Mouse (Mus musculus) limb, embryonic 14.5 days (tissue): Measurements from ENCODE around the gene Ier2. TPM values are rescaled to one million over a fixed set of nuclear protein-coding genes. Genes with fewer than 3 reads are reported as not detected.

ENCODE experiments used
- ATAC-seq: fragments of 200-750 bp; cut with Nextera tagmentation; 2 replicates; pipeline ENCODE4 v1.8.0; 2017; ENCODE audit warnings: low read depth, moderate number of reproducible peaks, moderate TSS enrichment; ENCODE audit not compliant: low FRiP score
- DNase-seq: peaks from one replicate; pipeline ENCODE4 v3.0.0-alpha.2; 2015; ENCODE audit warnings: low spot score
- H3K27ac ChIP-seq: fragments of 300-500 bp; sonication (generic); replicated peaks from 2 replicates; pipeline ENCODE4 v1.5.1; 2014; ENCODE audit warnings: low read depth, mild to moderate bottlenecking, low read length, moderate library complexity, mixed read lengths
- H3K27me3 ChIP-seq: fragments of 300-500 bp; sonication (generic); 2 replicates; pipeline ENCODE4 v1.6.1; 2014; ENCODE audit warnings: low read length, mixed read lengths; ENCODE audit not compliant: control insufficient read depth, insufficient read depth
- H3K36me3 ChIP-seq: fragments of 300-500 bp; sonication (generic); 2 replicates; pipeline ENCODE4 v1.6.1; 2014; ENCODE audit warnings: mild to moderate bottlenecking, low read length, moderate library complexity, mixed read lengths; ENCODE audit not compliant: control insufficient read depth, insufficient read depth
- H3K4me1 ChIP-seq: fragments of 300-500 bp; sonication (generic); 2 replicates; pipeline ENCODE4 v1.6.1; 2014; ENCODE audit warnings: antibody characterized with exemption, low read length, mixed read lengths; ENCODE audit not compliant: control insufficient read depth, insufficient read depth
- H3K4me2 ChIP-seq: fragments of 300-500 bp; sonication (generic); replicated peaks from 2 replicates; pipeline ENCODE4 v1.6.1; 2014; ENCODE audit warnings: low read depth, mild to moderate bottlenecking, low read length, moderate library complexity; ENCODE audit not compliant: severe bottlenecking
- H3K4me3 ChIP-seq: fragments of 300-500 bp; sonication (generic); replicated peaks from 2 replicates; pipeline ENCODE4 v1.5.1; 2014; ENCODE audit warnings: low read length
- H3K9ac ChIP-seq: fragments of 300-500 bp; sonication (generic); 2 replicates; pipeline ENCODE4 v1.6.1; 2014; ENCODE audit warnings: mild to moderate bottlenecking, low read depth, low read length, moderate library complexity; ENCODE audit not compliant: severe bottlenecking
- H3K9me3 ChIP-seq: fragments of 300-500 bp; sonication (generic); 2 replicates; pipeline ENCODE4 v1.6.1; 2016; ENCODE audit warnings: low read length; ENCODE audit not compliant: control insufficient read depth
- POLR2A ChIP-seq: fragments of 200-500 bp; IDR thresholded peaks from 2 replicates; pipeline ENCODE4 v1.8.0; 2012; ENCODE audit warnings: inconsistent platforms, mild to moderate bottlenecking, moderate library complexity, borderline replicate concordance; ENCODE audit not compliant: insufficient read depth, insufficient read length; ENCODE audit errors: extremely low read depth
- WGBS: fragments of 180-500 bp; shearing (Covaris S2); extraction: QIAGEN DNeasy Blood & Tissue Kit; methylation state at CpG from one replicate; pipeline ENCODE4 v1.1.7; 2014; 5-methylcytosine and 5-hydroxymethylcytosine counted together
- polyA plus RNA-seq, 2 experiments: library from polyadenylated mRNA; depleted of rRNA in 1 of 2; stranded (reverse) in 1 of 2; unstranded in 1 of 2; fragments of >200 nt; fragmentation: Nextera tagmentation in 1 of 2; extraction: Ambion mirVana in 1 of 2; gene quantifications; 2 replicates each; pipeline versions ENCODE4 v1.2.1 to v1.2.3; 2012 to 2014

The Ier2 gene
- polyA plus RNA-seq (2012; rRNA removed), result 33.3 and 38.2 TPM in 2 replicates
- polyA plus RNA-seq (2014; fragmentation: Nextera tagmentation; extraction: Ambion mirVana), result 66.0 and 70.1 TPM in 2 replicates

- ATAC-seq (peak; percentile 82), DNase-seq (peak; percentile 97)
- peak within 1 kb of the TSS; percentile 81 for H3K4me2 ChIP-seq
- H3K27ac ChIP-seq, result peak within 1 kb of the TSS; percentile 91
- no peaks in the 10 kb centered on the region for H3K9me3 ChIP-seq
- WGBS, result under 1% methylated on average over 27 of the region's 27 CpGs
- peak; percentile 99; the same call in 1 of the 2 replicates for TF ChIP-seq POLR2A
- no peaks in the 10 kb centered on the region; the same call in 1 of the 2 replicates for H3K36me3 ChIP-seq
- peak within 1 kb of the TSS; percentile 89 for H3K9ac ChIP-seq
- peaks cover 33% of the 10 kb centered on the region for H3K4me1 ChIP-seq
- H3K27me3 ChIP-seq, result no peaks in the 10 kb centered on the region
- peak within 1 kb of the TSS; percentile 66 for H3K4me3 ChIP-seq
These were observed at the start of gene Ier2 for GRCm38 (mm10) chr8:84662581-84663065. Ier2 (minus strand) TSS chr8:84662852.

GRCm38 (mm10) chr8:84711933-84712758 is 49.5 kb upstream of the Ier2 start:
- ATAC-seq, result peak; percentile 91
- peaks cover 74% of the 10 kb centered on the region for H3K36me3 ChIP-seq
- H3K4me2 ChIP-seq, result peak overlapping the region; percentile 34
- DNase-seq, result peak; percentile 92
- peak overlapping the region; percentile 93 for H3K27ac ChIP-seq
- no peak overlapping the region for H3K4me3 ChIP-seq
- WGBS, result 7% methylated on average over 8 of the region's 11 CpGs
- peaks cover 82% of the 10 kb centered on the region for H3K4me1 ChIP-seq
- no peaks in the 10 kb centered on the region for H3K9me3 ChIP-seq
- peak overlapping the region; percentile 38; the same call in 1 of the 2 replicates for H3K9ac ChIP-seq
- H3K27me3 ChIP-seq, result peaks cover 11% of the 10 kb centered on the region
- no peak for TF ChIP-seq POLR2A

GRCm38 (mm10) chr8:84711312-84711711 is 48.7 kb upstream of the Ier2 start:
- ATAC-seq (no peak), DNase-seq (no peak)
- H3K4me3 ChIP-seq, result no peak overlapping the region
- H3K4me2 ChIP-seq, result no peak overlapping the region
- peaks cover 83% of the 10 kb centered on the region for H3K4me1 ChIP-seq
- H3K27me3 ChIP-seq, result peaks cover 19% of the 10 kb centered on the region
- 36% methylated on average over 3 of the region's 3 CpGs for WGBS
- peaks cover 72% of the 10 kb centered on the region for H3K36me3 ChIP-seq
- peak overlapping the region; percentile 38; the same call in 1 of the 2 replicates for H3K9ac ChIP-seq
- peak overlapping the region; percentile 93 for H3K27ac ChIP-seq
- no peaks in the 10 kb centered on the region for H3K9me3 ChIP-seq
- no peak for TF ChIP-seq POLR2A

GRCm38 (mm10) chr8:84709931-84710330 is 47.3 kb upstream of the Ier2 start:
- 96% methylated on average over 1 of the region's 1 CpGs for WGBS
- Histone ChIP-seq H3K36me3 (peaks cover 67% of the 10 kb centered on the region), H3K27ac (no peak overlapping the region; the same call in 1 of the 2 replicates), H3K27me3 (peaks cover 31% of the 10 kb centered on the region), H3K4me1 (peaks cover 84% of the 10 kb centered on the region), H3K4me2 (no peak overlapping the region), H3K4me3 (no peak overlapping the region), H3K9me3 (no peaks in the 10 kb centered on the region), H3K9ac (no peak overlapping the region)
- no peak for TF ChIP-seq POLR2A
- ATAC-seq (no peak), DNase-seq (no peak)

- peaks cover 62% of the 10 kb centered on the region for H3K36me3 ChIP-seq
- H3K9me3 ChIP-seq, result no peaks in the 10 kb centered on the region
- peaks cover 82% of the 10 kb centered on the region for H3K4me1 ChIP-seq
- peak; percentile 38 for ATAC-seq
- peaks cover 37% of the 10 kb centered on the region for H3K27me3 ChIP-seq
- H3K4me2 ChIP-seq, result no peak overlapping the region
- H3K27ac ChIP-seq, result no peak overlapping the region
- peak; percentile 95 for DNase-seq
- H3K4me3 ChIP-seq, result no peak overlapping the region
- peak overlapping the region; percentile 17; the same call in 1 of the 2 replicates for H3K9ac ChIP-seq
- WGBS, result 18% methylated on average over 10 of the region's 12 CpGs
- TF ChIP-seq POLR2A, result no peak
These were observed 46.3 kb upstream of the Ier2 start for GRCm38 (mm10) chr8:84708774-84709475.
